Mouse (Mus musculus): ENCODE data around the gene Mnt.

DNA sequence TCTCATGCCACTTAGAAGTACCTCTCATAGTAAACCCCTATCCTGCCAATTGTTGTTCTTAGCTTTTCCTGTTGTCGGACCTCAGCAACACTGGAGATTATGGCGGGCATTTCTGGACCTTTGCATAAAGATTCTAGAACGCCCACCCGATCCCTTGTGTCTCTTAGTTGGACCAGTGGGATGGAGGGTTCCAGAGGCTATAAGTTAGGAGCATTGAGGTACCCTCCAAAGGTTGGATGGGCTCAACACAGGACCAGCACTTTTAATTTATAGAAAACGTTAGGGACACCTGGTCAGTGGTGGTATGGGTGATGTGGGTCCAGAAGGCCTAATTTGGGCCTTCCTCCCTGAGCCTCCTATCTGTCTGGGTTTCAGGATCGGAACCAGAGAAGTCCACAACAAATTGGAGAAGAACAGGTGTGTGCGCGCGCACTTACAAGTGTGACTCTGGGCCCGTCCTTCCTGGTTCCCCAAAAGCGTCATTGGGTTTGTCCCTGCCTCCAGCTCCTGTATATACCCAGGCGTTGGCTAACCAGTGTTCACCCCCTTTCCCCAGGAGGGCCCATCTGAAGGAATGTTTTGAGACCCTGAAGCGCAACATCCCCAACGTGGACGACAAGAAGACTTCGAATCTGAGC is 6.5 kb downstream of the Mnt start:
- TF ChIP-seq CTCF (IDR thresholded peaks at IDR 0.05; ENCODE audit: insufficient read depth, low read depth, low read length): no peak
- TF ChIP-seq POLR2A (IDR thresholded peaks at IDR 0.05; ENCODE audit: insufficient read depth, low read depth, low read length): no peak
